Mouse (Mus musculus) effector memory CD4-positive, alpha-beta T cell, adult 5 months (primary cell): ENCODE data around the gene Pygo1. TPM values are rescaled to one million over a fixed set of nuclear protein-coding genes. Genes with fewer than 3 reads are reported as not detected.

Experiments used
- polyA plus RNA-seq: library from polyadenylated mRNA; unstranded; fragments of 100-300 nt; shearing (Covaris generic); gene quantifications from one replicate; pipeline ENCODE4 v1.2.1, GENCODE M21; 2017

Pygo1 gene
- polyA plus RNA-seq = not detected

GRCm38 (mm10) chr9:72925021-72925934 lies at the start of gene Pygo1:
TSS of gene Pygo1 (plus strand) at chr9:72925645.

GRCm38 (mm10) chr9:72958521-72959450 lies 33.3 kb downstream of the Pygo1 start, which contains the start of the genes Dyx1c1 and Gm44503:
TSS of gene Dyx1c1 (plus strand) at chr9:72958785.
TSS of gene Gm44503 (plus strand) at chr9:72958852.

GRCm38 (mm10) chr9:72985250-72986220 lies 60.1 kb downstream of the Pygo1 start, which contains the start of the genes Ccpg1os and Ccpg1:
TSS of gene Ccpg1os (minus strand) at chr9:72985382.
TSS of gene Ccpg1 (plus strand) at chr9:72985429.

Other genes with a start within 250 kb of the Pygo1 start
- gene Prtg, start 118.8 kb upstream of the Pygo1 start, polyA plus RNA-seq = 0.05 TPM
- 1.5 TPM for gene Dyx1c1, start 33.1 kb downstream of the Pygo1 start, polyA plus RNA-seq
- not detected for gene Gm44503, start 33.2 kb downstream of the Pygo1 start, polyA plus RNA-seq
- 3.2 TPM for gene Ccpg1os, start 59.7 kb downstream of the Pygo1 start, polyA plus RNA-seq
- gene Ccpg1, start 59.8 kb downstream of the Pygo1 start, polyA plus RNA-seq = 105 TPM
- gene Pigb, start 114.7 kb downstream of the Pygo1 start, polyA plus RNA-seq = 17.5 TPM
- 51.1 TPM for gene Rab27a, start 119.2 kb downstream of the Pygo1 start, polyA plus RNA-seq
- not detected for gene Khdc3, start 176.2 kb downstream of the Pygo1 start, polyA plus RNA-seq
- not detected for gene Gm20509, start 176.8 kb downstream of the Pygo1 start, polyA plus RNA-seq
- 51.0 TPM for gene Rsl24d1, start 187.8 kb downstream of the Pygo1 start, polyA plus RNA-seq